Mouse (Mus musculus): ENCODE results near the gene Zbtb17. TPM values are rescaled to one million over a fixed set of nuclear protein-coding genes. Genes with fewer than 3 reads are reported as not detected.
A peak's percentile ranks its signal among the peaks of the same experiment; 100 is the strongest.

Zbtb17 gene
- total RNA-seq, 2 experiments from 2014 or later: 42.1 to 43.3 TPM

DNA sequence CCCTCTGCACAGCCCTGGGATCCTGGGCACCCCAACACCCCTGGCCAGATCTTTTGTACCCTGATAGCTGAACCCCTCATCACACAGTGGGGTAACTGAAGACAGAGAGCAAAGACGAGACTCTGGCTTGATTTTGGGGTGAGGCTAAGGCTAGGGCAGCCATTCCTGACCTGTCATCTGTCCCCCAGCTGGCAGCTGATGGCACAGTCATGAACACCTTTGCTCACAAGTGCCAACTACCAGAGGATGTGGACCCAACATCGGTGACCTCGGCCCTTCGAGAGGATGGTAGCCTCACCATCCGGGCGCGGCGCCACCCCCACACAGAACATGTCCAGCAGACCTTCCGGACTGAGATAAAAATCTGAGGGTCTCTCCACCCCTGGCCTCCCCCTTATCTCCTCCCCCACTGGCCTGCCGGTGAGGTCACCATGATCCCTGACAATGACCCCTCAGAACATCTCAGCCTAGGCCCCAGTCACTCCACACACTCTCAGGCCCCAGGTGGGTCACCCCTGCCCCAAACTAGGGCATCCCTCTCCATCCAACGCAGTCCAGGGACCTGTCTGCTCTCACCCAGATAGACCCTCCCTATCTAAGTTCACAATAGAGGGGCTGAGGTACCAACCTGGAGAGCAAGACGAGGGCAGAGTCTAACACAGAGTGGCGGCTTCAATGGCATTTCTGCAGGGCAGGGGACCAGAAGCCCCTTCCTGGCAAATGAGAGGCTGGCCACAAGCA is 20.6 kb upstream of the Zbtb17 start:
- no peak for DNase-seq (ENCODE audit: low spot score in 2 of 2)
- intact Hi-C loops (cut with DNase I): no loop called here

GRCm38 (mm10) chr4:141425484-141426479 is 18.7 kb upstream of the Zbtb17 start:
- DNase-seq (ENCODE audit: low spot score in 2 of 2): peak; percentile 78 to 91
- intact Hi-C loops (cut with DNase I): no loop called here

DNA sequence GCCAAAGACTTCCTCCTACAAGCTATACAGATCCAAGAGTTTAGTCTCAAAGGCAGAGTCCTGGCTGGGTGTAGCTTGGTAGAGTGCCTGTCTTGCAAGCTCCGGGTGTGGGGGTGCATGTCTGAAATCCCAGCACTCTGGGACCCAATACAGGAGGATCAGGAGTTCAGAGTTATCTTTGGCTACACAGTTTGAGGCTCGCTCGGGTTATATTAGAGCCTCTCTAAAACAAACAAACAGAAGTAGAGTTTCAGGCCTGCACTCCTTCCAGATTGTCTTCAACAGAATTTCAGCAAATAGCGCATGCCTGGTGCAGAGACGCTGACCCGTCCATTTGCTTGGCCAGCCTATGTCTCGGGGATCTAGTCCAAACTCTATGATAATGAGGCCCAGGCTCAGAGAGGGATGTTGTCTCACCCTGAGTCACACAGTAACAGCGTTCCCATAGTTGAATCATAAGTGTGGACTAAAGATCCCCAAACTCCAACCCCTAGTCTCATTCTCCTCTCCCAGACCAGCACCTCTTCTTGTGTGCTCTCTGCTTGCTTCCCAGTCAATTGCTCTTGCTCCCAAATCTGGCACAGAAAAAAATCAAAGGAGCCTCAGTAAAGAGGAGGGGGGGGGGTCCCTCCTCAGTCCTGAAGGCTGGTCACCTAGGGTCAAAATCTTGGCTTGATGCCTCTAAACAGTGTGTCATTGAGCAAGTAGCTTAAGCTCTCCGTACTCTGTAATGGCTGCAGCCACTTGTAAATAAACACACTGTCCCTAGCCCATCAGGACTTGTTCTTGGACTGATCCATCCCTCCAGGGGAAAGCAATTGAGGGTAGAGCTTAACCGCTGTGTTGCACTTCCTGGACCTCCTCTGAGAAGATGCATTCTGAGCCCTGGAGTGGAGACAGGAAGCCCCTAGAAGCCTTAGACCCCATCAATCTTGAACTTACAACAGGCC is 17.4 kb upstream of the Zbtb17 start:
- intact Hi-C loops (cut with DNase I): no loop called here
- DNase-seq (ENCODE audit: low spot score in 2 of 2): no peak

DNA sequence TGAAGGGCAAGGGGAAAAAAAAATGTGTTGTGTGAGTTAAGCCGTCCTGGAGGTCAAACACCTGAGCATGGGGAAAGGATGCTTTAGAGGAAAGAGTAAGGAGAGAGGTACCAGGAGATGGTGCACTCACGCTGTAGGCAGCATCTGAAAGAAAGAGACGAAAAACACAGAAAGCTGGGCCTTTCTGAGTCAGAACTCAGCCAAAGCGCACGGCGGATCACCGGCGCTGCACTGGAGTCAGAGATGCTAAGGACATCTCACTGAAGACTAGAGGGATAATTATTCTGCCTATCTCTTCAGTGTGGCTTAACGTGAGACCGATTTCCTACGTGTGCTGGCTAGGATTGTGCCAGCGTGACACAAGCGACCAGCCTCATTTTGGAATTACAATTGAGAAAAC is 16.5 kb upstream of the Zbtb17 start:
- intact Hi-C loops (cut with DNase I): no loop called here

DNA sequence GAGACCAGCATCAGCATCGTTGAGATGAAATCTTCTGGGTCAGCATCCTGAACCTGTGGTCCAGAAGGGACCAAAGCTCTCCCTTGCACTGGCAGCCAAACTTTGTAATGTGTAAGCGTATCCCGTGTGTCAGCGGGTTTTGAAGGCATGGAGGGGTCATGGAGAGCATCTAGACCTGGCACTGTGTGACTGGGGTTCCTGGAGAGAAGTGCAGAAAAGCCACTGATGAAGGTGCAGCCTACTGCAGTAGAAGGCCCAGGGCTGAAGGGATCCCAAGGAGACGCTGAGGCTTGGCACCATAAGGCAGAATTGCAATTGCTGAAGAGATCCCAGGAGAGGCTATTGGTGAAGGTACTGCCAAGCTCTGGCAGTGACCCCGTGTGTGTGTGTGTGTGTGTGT is 15.1 kb upstream of the Zbtb17 start:
- DNase-seq (ENCODE audit: low spot score in 2 of 2): no peak
- intact Hi-C loops (cut with DNase I): no loop called here

More for the DNA sequence above, 16.5 kb upstream of the Zbtb17 start:
- DNase-seq (ENCODE audit: low spot score in 2 of 2): no peak

DNA sequence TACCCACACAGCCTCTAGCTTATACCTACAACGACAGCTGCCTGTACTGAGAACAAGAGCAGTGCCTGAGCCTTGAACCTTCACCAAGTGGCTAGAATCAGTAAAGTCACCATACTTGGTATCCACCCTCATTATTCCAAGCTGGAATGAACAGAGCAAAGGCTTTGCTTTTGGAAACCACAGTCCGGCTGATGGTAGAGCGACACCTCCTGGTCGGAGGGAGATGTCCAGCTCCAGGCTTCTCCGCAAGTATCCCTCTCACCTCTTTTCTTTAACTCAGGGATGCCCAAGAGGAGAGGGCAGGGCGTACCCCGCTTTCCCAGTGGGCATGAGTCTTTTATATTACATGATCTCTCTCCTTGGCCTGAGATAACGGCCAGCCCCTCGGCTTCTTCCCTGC is 14.6 kb upstream of the Zbtb17 start:
- intact Hi-C loops (cut with DNase I): loop anchor here (2.0 kb wide), 2 partner anchors 25 to 131 kb away; no protein-coding TSS in a partner anchor
- no peak for DNase-seq (ENCODE audit: low spot score in 2 of 2)

GRCm38 (mm10) chr4:141430997-141431396 is 13.5 kb upstream of the Zbtb17 start:
- peak in 1 of 2 experiments; percentile 69 for DNase-seq (ENCODE audit: low spot score in 2 of 2)
- intact Hi-C loops (cut with DNase I): loop anchor here (1.0 to 2.0 kb wide), 3 partner anchors 26 to 144 kb away; no protein-coding TSS in a partner anchor

GRCm38 (mm10) chr4:141432666-141433065 is 11.8 kb upstream of the Zbtb17 start:
- intact Hi-C loops (cut with DNase I): no loop called here
- no peak for DNase-seq (ENCODE audit: low spot score in 2 of 2)

DNA sequence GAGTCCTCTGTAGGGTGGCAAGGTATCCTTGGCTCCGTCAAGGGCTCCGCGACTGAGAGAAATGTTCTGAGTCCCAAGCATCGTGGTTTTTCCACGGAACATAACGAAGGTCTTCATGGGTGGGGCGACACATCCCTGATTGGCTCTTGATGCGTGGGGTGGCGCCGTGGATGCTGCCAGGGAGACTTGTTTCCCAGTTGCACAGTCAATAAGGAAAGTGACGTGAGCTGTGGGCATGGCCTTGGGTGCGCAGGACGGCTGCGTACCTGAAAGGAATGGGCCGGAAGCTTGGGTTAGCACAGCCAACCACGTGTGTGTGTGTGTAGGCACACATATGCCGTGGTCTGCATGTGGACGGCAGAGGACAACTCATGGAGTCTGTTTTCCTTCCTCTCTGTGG is 11.3 kb upstream of the Zbtb17 start:
- no peak for DNase-seq (ENCODE audit: low spot score in 2 of 2)
- intact Hi-C loops (cut with DNase I): no loop called here

DNA sequence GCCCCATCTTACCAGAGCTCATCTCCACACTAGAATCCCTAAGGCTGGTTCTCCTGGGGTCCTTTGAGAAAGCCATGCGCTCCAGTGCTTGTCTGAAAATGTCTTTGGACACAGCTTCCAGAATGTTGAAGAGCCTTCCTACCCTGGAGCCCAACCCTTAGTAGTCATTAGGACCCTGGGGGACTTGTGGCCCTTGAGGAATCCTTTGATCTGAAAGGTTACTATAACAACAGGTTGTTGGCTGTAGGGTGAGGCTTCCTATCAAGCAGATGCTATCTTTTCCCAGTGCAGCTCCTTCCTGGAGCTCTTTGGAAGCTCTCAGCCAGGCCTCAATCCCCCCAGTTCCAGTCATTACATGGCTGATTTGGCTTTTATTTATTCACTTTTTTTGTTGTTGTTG is 8.5 kb upstream of the Zbtb17 start, which contains the start of gene Srarp:
TSS of gene Srarp (minus strand) at position 132 of the 400 bp plus-strand sequence.
- intact Hi-C loops (cut with DNase I): no loop called here
- DNase-seq (ENCODE audit: low spot score in 2 of 2): no peak

DNA sequence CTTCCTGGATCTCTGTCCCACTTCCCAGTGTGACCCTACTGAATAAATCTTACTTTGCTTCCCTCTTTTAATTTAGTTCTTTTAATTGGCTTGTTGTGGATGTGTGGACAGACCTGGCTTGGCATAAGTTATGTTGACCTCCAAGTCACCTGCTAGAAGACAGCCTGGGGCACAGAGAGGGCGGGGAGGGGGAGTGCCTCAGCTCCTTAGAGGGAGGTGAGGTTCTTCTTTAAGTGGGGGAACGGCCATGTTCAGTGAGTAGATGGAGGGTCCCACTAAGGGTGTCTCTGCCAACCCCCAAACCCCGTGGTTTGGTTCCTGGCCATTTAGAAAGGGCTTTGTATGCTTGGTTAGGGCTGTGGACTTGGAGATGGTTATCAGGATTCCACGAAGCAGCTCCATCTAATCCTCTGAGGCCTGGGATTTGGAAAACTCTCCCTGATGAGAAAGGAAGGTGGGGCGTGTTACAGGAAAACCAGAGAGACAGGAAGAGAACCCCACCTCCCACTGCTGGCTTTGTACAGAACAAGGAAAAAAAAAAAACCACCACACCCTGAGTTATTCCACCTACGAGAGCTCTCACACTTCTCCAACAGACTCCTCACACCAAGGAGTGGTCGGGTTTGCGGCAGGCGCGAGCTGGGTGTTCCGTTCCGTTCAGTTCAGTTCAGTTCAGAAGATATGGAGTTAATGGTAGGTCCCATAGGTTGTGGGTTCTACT is 5.2 kb upstream of the Zbtb17 start:
- no peak for DNase-seq (ENCODE audit: low spot score in 2 of 2)
- intact Hi-C loops (cut with DNase I): no loop called here

DNA sequence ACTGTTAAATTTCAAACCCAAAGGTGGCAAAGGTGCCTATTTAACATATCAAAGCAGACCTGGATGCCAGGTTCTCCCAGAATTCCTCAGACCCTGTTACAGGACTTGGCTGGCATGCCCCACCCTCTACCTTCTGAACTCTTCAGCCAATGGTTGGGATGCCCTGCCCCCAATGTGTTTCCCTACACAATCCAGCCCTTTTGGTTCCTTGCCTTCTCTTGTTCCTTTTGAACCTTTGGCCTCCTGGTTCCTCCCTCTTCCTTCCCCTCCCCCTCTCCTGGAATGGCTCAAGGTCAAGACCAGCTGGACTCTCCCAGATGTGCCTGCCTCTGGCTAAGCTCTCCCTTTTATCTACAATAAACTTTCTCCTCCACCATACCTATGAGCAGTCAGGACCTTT is 3.6 kb upstream of the Zbtb17 start:
- DNase-seq (ENCODE audit: low spot score in 2 of 2): no peak
- intact Hi-C loops (cut with DNase I): no loop called here

- intact Hi-C loops (cut with DNase I): loop anchor here (2.0 kb wide), 1 partner anchor 93 kb away; no protein-coding TSS in a partner anchor
- DNase-seq (ENCODE audit: low spot score in 2 of 2): no peak
Observed at GRCm38 (mm10) chr4:141443641-141444429, 619 bp upstream of the Zbtb17 start.

DNA sequence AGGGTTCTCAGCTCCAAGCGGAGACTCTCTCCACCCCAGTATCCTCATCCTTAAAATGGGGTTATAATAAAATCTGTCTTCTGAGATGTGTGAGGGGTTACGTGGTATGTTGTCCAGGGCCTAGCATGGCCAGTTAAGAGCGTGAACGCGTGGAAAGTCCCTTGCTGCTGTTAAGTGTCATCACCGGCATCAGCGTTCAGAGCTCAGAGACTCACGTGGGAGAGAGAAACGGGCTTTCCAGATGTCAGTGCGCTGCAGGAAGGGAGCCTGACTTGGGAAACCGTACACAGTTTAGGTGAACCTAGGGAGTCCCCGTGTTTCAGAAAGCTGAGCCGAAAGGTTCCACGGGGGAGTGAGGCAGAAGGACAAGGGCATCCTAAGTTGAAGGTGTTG is 870 bp downstream of the Zbtb17 start:
- DNase-seq (ENCODE audit: low spot score in 2 of 2): no peak
- intact Hi-C loops (cut with DNase I): loop anchor here (2.0 kb wide), 1 partner anchor 91 kb away; no protein-coding TSS in a partner anchor

GRCm38 (mm10) chr4:141446211-141446610 is 1.8 kb downstream of the Zbtb17 start:
- peak in 1 of 2 experiments; percentile 69 for DNase-seq (ENCODE audit: low spot score in 2 of 2)
- intact Hi-C loops (cut with DNase I): no loop called here

- intact Hi-C loops (cut with DNase I): no loop called here
- DNase-seq (ENCODE audit: low spot score in 2 of 2): no peak
Observed at GRCm38 (mm10) chr4:141451251-141451650, 6.8 kb downstream of the Zbtb17 start.

GRCm38 (mm10) chr4:141451916-141452450 is 7.5 kb downstream of the Zbtb17 start:
- DNase-seq (ENCODE audit: low spot score in 2 of 2): no peak
- intact Hi-C loops (cut with DNase I): no loop called here

All from left cerebral cortex, postnatal 25 days (tissue).